Mouse (Mus musculus) heart, adult 2 months (tissue): ENCODE data around the gene Gins2.

ENCODE experiments used
- CTCF ChIP-seq: fragments of 200-600 bp; IDR thresholded peaks from 2 replicates; pipeline ENCODE4 v1.8.1; 2022; ENCODE audit warnings: antibody characterized with exemption, mild to moderate bottlenecking, moderate library complexity
- POLR2A ChIP-seq: fragments of 200-500 bp; IDR thresholded peaks from 2 replicates; pipeline ENCODE4 v1.6.1; 2011; ENCODE audit warnings: mild to moderate bottlenecking, low read depth, low read length, control low read depth; ENCODE audit not compliant: insufficient read depth

DNA sequence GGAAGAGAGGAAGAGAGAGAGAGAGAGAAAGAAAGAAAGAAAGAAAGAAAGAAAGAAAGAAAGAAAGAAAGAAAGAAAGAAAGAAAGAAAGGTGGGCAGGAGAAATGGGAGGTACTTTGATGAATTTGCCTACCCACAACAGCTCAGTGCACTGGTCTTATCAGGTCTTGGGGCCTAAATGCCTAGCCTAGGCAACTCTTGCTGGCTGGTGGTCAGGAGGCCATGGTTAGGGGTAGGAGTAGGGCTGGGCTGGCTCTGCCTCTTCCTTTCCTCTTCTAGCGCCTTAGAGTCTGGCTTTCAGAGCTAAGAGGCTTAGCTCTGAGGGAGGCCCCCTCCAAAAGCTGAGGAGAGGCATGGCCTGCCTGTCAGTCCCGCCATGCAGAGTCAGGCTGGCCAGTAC, 34.5 kb upstream of the Gins2 start:
- no peak for TF ChIP-seq POLR2A
- no peak for TF ChIP-seq CTCF
